Comparison of ENCODE assay signal across 8 mouse cellular contexts in the genomic region with DNA sequence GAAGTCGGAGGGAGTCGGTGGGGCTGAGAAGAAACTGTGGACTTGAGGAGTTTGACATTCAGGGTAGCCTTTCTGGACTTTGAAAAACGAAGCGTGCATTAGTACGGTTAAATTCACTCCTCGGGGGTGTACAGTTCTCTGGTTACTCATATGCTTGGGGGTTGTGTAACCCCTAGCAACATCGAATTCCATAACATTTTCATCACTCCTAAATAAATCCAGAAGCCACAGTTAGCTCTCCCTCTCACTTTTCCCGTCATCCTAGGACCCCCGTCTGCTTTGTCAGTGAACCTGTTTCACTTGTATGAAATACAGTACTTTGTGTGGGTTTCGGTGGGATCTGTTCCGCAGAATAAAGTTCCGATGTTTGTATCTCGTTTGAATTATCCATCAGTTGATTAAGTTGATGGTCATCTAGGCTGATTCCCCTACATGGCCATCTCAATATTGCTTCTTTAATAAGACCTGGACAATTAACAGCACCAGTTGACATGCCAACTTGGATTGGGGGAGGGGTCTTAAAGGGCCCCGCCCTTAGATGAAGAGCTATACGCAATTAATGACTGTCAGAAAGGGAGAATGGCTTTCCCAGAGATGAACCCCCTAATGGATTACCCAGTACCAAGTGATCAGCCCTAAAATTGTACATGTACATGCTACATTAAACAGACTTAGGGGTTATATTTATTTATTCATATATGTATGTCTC. TPM values are rescaled to one million over a fixed set of nuclear protein-coding genes. Genes with fewer than 3 reads are reported as not detected.
A peak's percentile ranks its signal among the peaks of the same experiment; 100 is the strongest.
DNase-seq lines count a peak whose midpoint lies in the region; ATAC-seq lines count a peak whose summit lies in the region.

No protein-coding gene starts in this region.

- peak overlapping the region; percentile 92 for H3K9ac ChIP-seq in kidney, embryonic 16.5 days (replicated peaks; ENCODE audit: low read length)
- peak overlapping the region; percentile 87 for H3K9ac ChIP-seq in hindbrain, embryonic 11.5 days (ENCODE audit: low read depth, low read length)
- peak overlapping the region; percentile 95 for H3K9ac ChIP-seq in midbrain, embryonic 13.5 days (replicated peaks)

- H3K9me3 ChIP-seq in kidney, embryonic 16.5 days (ENCODE audit: low read length): no peaks in the 10 kb centered on the region
- no peaks in the 10 kb centered on the region for H3K9me3 ChIP-seq in hindbrain, embryonic 11.5 days (ENCODE audit: control insufficient read depth, low read length)
- H3K9me3 ChIP-seq in midbrain, embryonic 13.5 days: no peaks in the 10 kb centered on the region

- peak overlapping the region; percentile 90 for H3K4me3 ChIP-seq in kidney, embryonic 16.5 days (ENCODE audit: low read length)
- peak overlapping the region; percentile 91 for H3K4me3 ChIP-seq in brown adipose tissue, adult 24 weeks (ENCODE audit: insufficient read depth, low read depth, low read length)
- peak overlapping the region; percentile 70 for H3K4me3 ChIP-seq in hindbrain, embryonic 11.5 days (ENCODE audit: low read depth, low read length)
- H3K4me3 ChIP-seq in midbrain, embryonic 13.5 days (replicated peaks): peak overlapping the region; percentile 93

- peak overlapping the region; percentile 97 for H3K27ac ChIP-seq in kidney, embryonic 16.5 days (ENCODE audit: low read length)
- H3K27ac ChIP-seq in brown adipose tissue, adult 24 weeks (replicated peaks; ENCODE audit: low read depth, low read length): peak overlapping the region; percentile 45
- H3K27ac ChIP-seq in hindbrain, embryonic 11.5 days (ENCODE audit: low read depth, low read length): peak overlapping the region; percentile 83; the same call in 1 of the 2 replicates
- H3K27ac ChIP-seq in midbrain, embryonic 13.5 days: peak overlapping the region; percentile 89

- H3K4me1 ChIP-seq in kidney, embryonic 16.5 days (ENCODE audit: insufficient read depth, low read length): peaks cover 10% of the 10 kb centered on the region
- no peaks in the 10 kb centered on the region for H3K4me1 ChIP-seq in brown adipose tissue, adult 24 weeks (ENCODE audit: control insufficient read depth, insufficient read depth, insufficient read length, low read length)
- H3K4me1 ChIP-seq in hindbrain, embryonic 11.5 days (replicated peaks; ENCODE audit: control insufficient read depth, insufficient read depth, low read length): no peaks in the 10 kb centered on the region
- peaks cover 13% of the 10 kb centered on the region for H3K4me1 ChIP-seq in midbrain, embryonic 13.5 days (replicated peaks)

- no peak for ATAC-seq in kidney, embryonic 16.5 days (ENCODE audit: low FRiP score, low TSS enrichment)
- ATAC-seq in hindbrain, embryonic 11.5 days (ENCODE audit: low FRiP score): peak; percentile 28; the same call in 1 of the 2 replicates
- no peak for ATAC-seq in midbrain, embryonic 13.5 days

- H3K36me3 ChIP-seq in kidney, embryonic 16.5 days (ENCODE audit: insufficient read depth, low read length): no peaks in the 10 kb centered on the region
- no peaks in the 10 kb centered on the region for H3K36me3 ChIP-seq in hindbrain, embryonic 11.5 days (ENCODE audit: control insufficient read depth, insufficient read depth, low read length)
- peaks cover 6% of the 10 kb centered on the region; the same call in 1 of the 2 replicates for H3K36me3 ChIP-seq in midbrain, embryonic 13.5 days

- no peak for DNase-seq in kidney, postnatal 10 days
- peak; percentile 30 for DNase-seq in hindbrain, embryonic 11.5 days (ENCODE audit: low spot score)
- no peak for DNase-seq in frontal cortex, postnatal 36 days (ENCODE audit: low spot score in 2 of 2)
- DNase-seq in adrenal gland, adult 2 months: no peak
- DNase-seq in left cerebral cortex, adult 11 months (ENCODE audit: low spot score): no peak

- no peaks in the 10 kb centered on the region for H3K27me3 ChIP-seq in kidney, embryonic 16.5 days (ENCODE audit: insufficient read depth, low read length)
- H3K27me3 ChIP-seq in hindbrain, embryonic 11.5 days (ENCODE audit: control insufficient read depth, insufficient read depth, low read length): no peaks in the 10 kb centered on the region
- H3K27me3 ChIP-seq in midbrain, embryonic 13.5 days: no peaks in the 10 kb centered on the region

- peak overlapping the region; percentile 87 for H3K4me2 ChIP-seq in kidney, embryonic 16.5 days (replicated peaks; ENCODE audit: low read depth, low read length)
- peak overlapping the region; percentile 69 for H3K4me2 ChIP-seq in hindbrain, embryonic 11.5 days (replicated peaks; ENCODE audit: low read depth, low read length)
- H3K4me2 ChIP-seq in midbrain, embryonic 13.5 days (replicated peaks): peak overlapping the region; percentile 80

- WGBS in kidney, embryonic 16.5 days: 15% methylated on average over 15 of the region's 15 CpGs
- WGBS in hindbrain, embryonic 11.5 days: 22% methylated on average over 15 of the region's 15 CpGs
- WGBS in midbrain, embryonic 13.5 days: 28% methylated on average over 15 of the region's 15 CpGs

RNA-seq across cellular contexts. Expression of gene Rad52, which starts 0.7 kb away (rescaled TPM):
- polyA plus RNA-seq in kidney, embryonic 16.5 days (2015; fragmentation: Nextera tagmentation; extraction: Ambion mirVana): 26.3 and 27.9 TPM in 2 replicates
- polyA plus RNA-seq in brown adipose tissue, adult 24 weeks (2012; ENCODE audit: insufficient read depth, insufficient read length, missing spikeins): 1.8 and 7.4 TPM in 2 replicates
- polyA plus RNA-seq in hindbrain, embryonic 11.5 days (2014; fragmentation: Nextera tagmentation; extraction: Ambion mirVana): 24.0 and 28.5 TPM in 2 replicates
- 27.1 and 28.9 TPM in 2 replicates for polyA plus RNA-seq in midbrain, embryonic 13.5 days (2015; fragmentation: Nextera tagmentation; extraction: Ambion mirVana)
- total RNA-seq in adrenal gland, adult 2 months (2021): 10 to 100 TPM; 14.0 to 15.1 TPM
- polyA plus RNA-seq in adrenal gland, adult 2 months (2012; rRNA removed): 16.5 and 25.9 TPM in 2 replicates

RNA-seq across cellular contexts. Expression of gene Erc1, which starts 55.3 kb away (rescaled TPM):
- 15.0 and 18.0 TPM in 2 replicates for polyA plus RNA-seq in kidney, embryonic 16.5 days (2015; fragmentation: Nextera tagmentation; extraction: Ambion mirVana)
- 8.1 and 10.7 TPM in 2 replicates for polyA plus RNA-seq in brown adipose tissue, adult 24 weeks (2012; ENCODE audit: insufficient read depth, insufficient read length, missing spikeins)
- 30.0 and 44.0 TPM in 2 replicates for polyA plus RNA-seq in hindbrain, embryonic 11.5 days (2014; fragmentation: Nextera tagmentation; extraction: Ambion mirVana)
- 39.9 and 40.5 TPM in 2 replicates for polyA plus RNA-seq in midbrain, embryonic 13.5 days (2015; fragmentation: Nextera tagmentation; extraction: Ambion mirVana)
- 10 to 100 TPM; 18.0 to 20.2 TPM for total RNA-seq in adrenal gland, adult 2 months (2021)
- 4.1 and 5.3 TPM in 2 replicates for polyA plus RNA-seq in adrenal gland, adult 2 months (2012; rRNA removed)

Comparison
In these comparisons a context has a peak if more than half of its experiments do, and no peak if none do; other contexts are left out.
1. H3K27ac ChIP-seq: peak in every context shown above with its lines; median percentile 97 in kidney, embryonic 16.5 days; 89 in midbrain, embryonic 13.5 days; 83 in hindbrain, embryonic 11.5 days; 45 in brown adipose tissue, adult 24 weeks.